Mouse (Mus musculus) cerebellum, adult 2 months (tissue): ENCODE data around the gene Unc50. TPM values are rescaled to one million over a fixed set of nuclear protein-coding genes. Genes with fewer than 3 reads are reported as not detected.

Experiments used
- DNase-seq, 2 experiments: peaks; one replicate each; pipeline ENCODE4 v3.0.0; 2021
- H3K27ac ChIP-seq: fragments of 200-500 bp; 2 replicates; pipeline ENCODE4 v1.5.1; 2012; ENCODE audit warnings: low read length, control low read depth, inconsistent platforms; ENCODE audit not compliant: insufficient read depth
- H3K27me3 ChIP-seq: fragments of 200-500 bp; 2 replicates; pipeline ENCODE4 v1.6.1; 2012; ENCODE audit warnings: inconsistent platforms, mild to moderate bottlenecking, low read length, moderate library complexity; ENCODE audit not compliant: control insufficient read depth, insufficient read depth
- H3K4me1 ChIP-seq: fragments of 200-500 bp; 2 replicates; pipeline ENCODE4 v1.6.1; 2011; ENCODE audit warnings: low read length; ENCODE audit not compliant: control insufficient read depth, insufficient read depth
- H3K4me3 ChIP-seq: fragments of 200-500 bp; replicated peaks from 2 replicates; pipeline ENCODE3; 2011; ENCODE audit warnings: mild to moderate bottlenecking, low read depth, low read length, control low read depth; ENCODE audit not compliant: insufficient read depth
- CTCF ChIP-seq: fragments of 200-500 bp; IDR thresholded peaks from 2 replicates; pipeline ENCODE4 v1.5.1; 2011; ENCODE audit warnings: low read depth, mild to moderate bottlenecking, control low read depth, low read length, moderate library complexity, borderline replicate concordance; ENCODE audit not compliant: insufficient read depth
- POLR2A ChIP-seq: fragments of 200-500 bp; IDR thresholded peaks from 2 replicates; pipeline ENCODE4 v1.6.1; 2011; ENCODE audit warnings: low read length, control low read depth, borderline replicate concordance; ENCODE audit not compliant: insufficient read depth
- WGBS: fragments of 180-500 bp; shearing (Covaris S2); methylation state at CpG from one replicate; pipeline ENCODE4 v1.1.7; 2018; 5-methylcytosine and 5-hydroxymethylcytosine counted together
- polyA plus RNA-seq: library from polyadenylated mRNA; depleted of rRNA; stranded (reverse); fragments of >200 nt; gene quantifications from 2 replicates; pipeline ENCODE4 v1.2.3, GENCODE M21; 2012

Unc50 gene
- polyA plus RNA-seq, 1 experiment: 96.5 TPM

- Histone ChIP-seq H3K27ac (no peak overlapping the region), H3K27me3 (no peaks in the 10 kb centered on the region), H3K4me3 (no peak overlapping the region), H3K4me1 (no peaks in the 10 kb centered on the region)
- DNase-seq: no peak
- no peak for TF ChIP-seq POLR2A
- TF ChIP-seq CTCF: no peak
- WGBS: 87% methylated on average over 8 of the region's 8 CpGs
These were observed 21.3 kb downstream of the Unc50 start for GRCm38 (mm10) chr1:37451270-37451669.

DNA sequence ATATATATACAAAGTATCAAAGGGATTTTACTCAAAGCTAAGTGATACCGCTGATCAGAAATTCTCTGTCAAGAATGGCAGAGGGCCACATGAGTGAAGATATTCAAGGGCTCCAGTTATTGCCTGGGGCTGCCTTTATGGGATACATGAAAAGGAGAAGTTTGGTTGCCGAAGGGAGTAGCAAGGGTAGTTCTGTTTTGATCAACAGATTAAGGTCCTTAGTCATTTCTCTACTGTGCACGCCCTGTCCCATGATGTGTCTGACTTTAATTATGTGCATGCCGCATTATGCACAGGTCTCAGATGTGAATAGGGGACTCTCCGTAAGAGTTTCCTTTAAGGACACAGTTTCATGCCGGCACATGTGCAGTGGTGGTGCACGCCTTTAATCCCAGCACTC is 27.6 kb downstream of the Unc50 start:
- Histone ChIP-seq H3K27ac (no peak overlapping the region), H3K27me3 (no peaks in the 10 kb centered on the region), H3K4me1 (no peaks in the 10 kb centered on the region), H3K4me3 (no peak overlapping the region)
- no peak for TF ChIP-seq CTCF
- TF ChIP-seq POLR2A: no peak
- WGBS: 94% methylated on average over 7 of the region's 7 CpGs
- DNase-seq: no peak

DNA sequence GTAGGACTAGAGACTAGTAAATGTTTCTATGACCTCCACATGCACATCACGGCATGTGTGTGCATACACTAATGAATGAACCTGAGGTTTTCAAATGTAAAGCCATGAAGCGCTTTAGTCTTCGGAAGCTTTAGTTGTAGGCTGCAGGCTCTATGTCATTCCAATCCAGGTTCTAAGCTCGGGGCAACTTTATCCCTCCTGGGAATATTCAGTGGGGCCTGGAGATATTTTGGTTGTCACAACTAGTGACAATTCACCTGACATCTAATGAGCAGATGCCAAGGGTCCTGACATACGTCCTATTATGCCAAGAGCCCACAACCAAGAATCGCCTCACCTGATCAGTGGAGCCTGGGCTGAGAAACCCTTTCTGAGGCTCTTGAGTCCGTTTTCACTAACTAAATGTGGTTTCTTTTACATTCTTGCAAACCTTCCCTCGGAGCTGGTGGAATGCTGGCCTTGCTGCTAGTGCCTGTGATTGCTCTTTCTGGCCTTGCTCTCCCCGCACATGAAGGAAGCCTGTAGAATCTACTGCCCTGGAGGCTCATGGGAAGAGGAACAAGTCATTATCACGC is 35.0 kb downstream of the Unc50 start:
- 88% methylated on average over 10 of the region's 10 CpGs for WGBS

DNA sequence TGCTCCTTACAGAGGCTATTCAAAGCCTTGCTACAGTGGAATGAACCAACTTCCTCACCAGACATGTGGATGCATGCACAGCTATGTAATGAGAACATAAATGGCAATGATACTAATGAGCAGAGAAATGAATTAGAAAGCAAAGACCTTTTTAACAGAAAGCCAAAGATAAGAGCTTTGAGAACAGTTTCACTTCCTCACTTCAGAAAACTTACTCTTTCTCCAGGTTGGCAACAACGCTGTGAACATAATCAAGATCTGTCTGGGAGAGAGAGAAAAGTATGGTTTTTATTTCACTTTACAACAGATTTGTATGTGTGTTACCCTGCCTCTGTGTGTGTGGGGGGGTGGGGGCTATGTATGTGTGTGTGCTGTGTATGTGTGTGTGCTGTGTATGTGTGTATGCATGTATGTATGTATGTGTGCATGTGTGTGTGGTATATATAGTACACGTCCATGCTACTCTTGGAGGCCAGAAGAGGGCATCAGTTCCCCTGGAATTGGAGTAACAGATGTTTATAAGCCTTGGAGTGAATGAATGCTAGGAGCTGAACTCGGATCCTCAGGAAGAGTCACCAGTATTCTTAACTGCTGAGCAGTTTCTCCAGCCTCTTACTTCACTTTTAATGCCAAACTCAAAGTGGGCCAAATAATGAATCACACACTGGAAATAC is 36.5 kb downstream of the Unc50 start:
- H3K4me3 ChIP-seq: no peak overlapping the region
- no peak for DNase-seq
- WGBS: 89% methylated on average over 3 of the region's 3 CpGs
- TF ChIP-seq CTCF: no peak
- TF ChIP-seq POLR2A: no peak
- no peaks in the 10 kb centered on the region for H3K4me1 ChIP-seq
- H3K27ac ChIP-seq: no peak overlapping the region
- H3K27me3 ChIP-seq: no peaks in the 10 kb centered on the region

More for the DNA sequence above, 35.0 kb downstream of the Unc50 start:
- H3K27ac ChIP-seq: no peak overlapping the region
- no peak overlapping the region for H3K4me3 ChIP-seq
- TF ChIP-seq CTCF (no peak), POLR2A (no peak)
- no peak for DNase-seq
- H3K4me1 ChIP-seq: no peaks in the 10 kb centered on the region
- no peaks in the 10 kb centered on the region for H3K27me3 ChIP-seq

DNA sequence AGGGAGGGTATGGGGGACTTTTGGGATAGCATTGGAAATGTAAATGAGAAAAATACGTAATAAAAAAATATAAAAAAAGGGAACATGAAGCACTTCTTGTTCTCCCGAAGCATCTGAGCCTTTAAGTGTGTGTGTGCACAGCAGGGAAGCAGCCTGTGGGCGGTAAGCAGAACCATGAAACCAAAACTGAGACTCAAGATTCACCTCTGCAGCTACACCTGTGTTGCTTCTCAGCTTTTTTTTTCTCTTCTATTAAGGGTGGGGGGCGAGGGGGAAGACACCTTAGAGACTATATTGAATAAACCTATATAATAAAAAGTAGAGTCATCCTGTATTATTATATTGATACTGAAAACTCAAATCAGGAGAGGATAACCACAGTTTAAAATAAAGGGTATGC is 37.9 kb downstream of the Unc50 start:
- no peak for TF ChIP-seq CTCF

GRCm38 (mm10) chr1:37469007-37469406 is 39.1 kb downstream of the Unc50 start:
- WGBS: 96% methylated on average over 5 of the region's 5 CpGs

More for the DNA sequence above, 37.9 kb downstream of the Unc50 start:
- Histone ChIP-seq H3K4me3 (no peak overlapping the region), H3K4me1 (no peaks in the 10 kb centered on the region), H3K27ac (no peak overlapping the region), H3K27me3 (no peaks in the 10 kb centered on the region)
- 92% methylated on average over 4 of the region's 4 CpGs for WGBS
- no peak for DNase-seq

DNA sequence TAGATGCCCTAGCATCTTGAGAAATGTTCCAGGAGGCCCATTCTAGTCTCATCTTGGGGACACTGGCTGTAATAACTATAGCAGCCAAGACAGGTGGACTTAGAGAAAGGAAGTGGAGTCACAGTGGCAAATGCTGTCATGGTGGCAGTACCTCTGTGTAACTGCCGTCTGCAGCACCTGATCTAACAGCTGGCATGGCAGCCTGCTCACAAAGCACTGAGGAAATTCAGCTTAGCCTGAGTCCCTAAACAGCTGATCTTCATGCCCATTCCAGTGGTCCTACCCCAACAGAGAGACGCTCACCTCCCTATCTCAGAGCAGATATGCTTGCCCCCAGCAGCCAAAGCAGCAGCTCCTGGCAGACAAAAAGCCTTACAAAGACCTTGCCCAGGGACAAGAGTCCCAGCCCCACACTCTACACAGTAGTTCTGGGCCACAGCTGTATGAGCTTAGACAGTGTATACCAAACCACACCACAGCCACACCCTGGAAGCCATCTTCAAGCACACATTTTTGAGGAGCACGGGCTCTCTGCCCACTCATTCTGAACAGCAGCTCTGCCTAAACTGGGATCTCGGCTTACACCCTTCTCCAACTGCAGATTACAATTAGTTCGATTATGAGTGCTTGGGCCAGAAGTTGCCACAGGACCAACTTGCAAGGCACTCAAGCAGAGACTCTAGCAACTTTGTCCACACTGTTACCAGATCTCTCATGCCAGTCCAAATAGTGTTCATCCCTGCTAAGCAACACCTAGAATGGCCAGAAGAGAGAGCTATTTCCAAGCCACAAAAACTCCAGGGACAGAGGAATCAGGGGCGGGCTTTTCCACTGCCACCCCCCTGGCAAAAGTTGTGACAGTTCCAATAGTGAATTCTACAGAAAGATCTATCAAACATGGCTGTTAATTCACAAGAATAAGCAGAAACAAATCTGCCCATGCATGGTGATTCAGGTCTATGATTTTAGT is 41.5 kb downstream of the Unc50 start:
- Histone ChIP-seq H3K4me3 (no peak overlapping the region), H3K27me3 (no peaks in the 10 kb centered on the region), H3K27ac (no peak overlapping the region), H3K4me1 (no peaks in the 10 kb centered on the region)
- no peak for TF ChIP-seq POLR2A
- peak; percentile 22; the same call in 1 of the 2 replicates for TF ChIP-seq CTCF
- WGBS: 76% methylated on average over 6 of the region's 6 CpGs
- DNase-seq: no peak

More at GRCm38 (mm10) chr1:37469007-37469406, 39.1 kb downstream of the Unc50 start:
- Histone ChIP-seq H3K27ac (no peak overlapping the region), H3K27me3 (no peaks in the 10 kb centered on the region), H3K4me1 (no peaks in the 10 kb centered on the region), H3K4me3 (no peak overlapping the region)
- TF ChIP-seq CTCF (no peak), POLR2A (no peak)
- no peak for DNase-seq

DNA sequence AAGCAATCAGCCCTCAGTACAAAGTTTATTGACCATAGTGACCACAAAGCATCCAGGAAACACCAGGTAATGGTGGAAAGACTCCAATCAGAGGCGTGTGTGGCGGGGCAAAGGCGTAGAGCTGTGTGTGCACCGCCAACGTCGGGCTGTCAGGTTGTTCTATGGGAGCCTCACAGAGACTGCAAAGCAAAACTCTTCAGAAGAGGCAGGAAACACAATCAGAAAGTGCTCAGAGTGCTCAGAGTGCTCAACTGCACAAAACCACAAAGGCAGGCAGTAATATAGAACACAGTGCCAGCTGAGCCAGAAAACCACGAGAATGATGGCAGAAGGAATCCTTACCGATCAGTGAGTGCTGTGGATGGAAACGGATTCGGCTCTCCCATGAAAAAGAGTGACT is 43.3 kb downstream of the Unc50 start:
- Histone ChIP-seq H3K27me3 (no peaks in the 10 kb centered on the region), H3K4me3 (no peak overlapping the region), H3K4me1 (peaks cover 4% of the 10 kb centered on the region), H3K27ac (no peak overlapping the region)
- no peak for DNase-seq
- WGBS: 86% methylated on average over 10 of the region's 10 CpGs
- TF ChIP-seq POLR2A: no peak
- no peak for TF ChIP-seq CTCF
